In the genomic region with DNA sequence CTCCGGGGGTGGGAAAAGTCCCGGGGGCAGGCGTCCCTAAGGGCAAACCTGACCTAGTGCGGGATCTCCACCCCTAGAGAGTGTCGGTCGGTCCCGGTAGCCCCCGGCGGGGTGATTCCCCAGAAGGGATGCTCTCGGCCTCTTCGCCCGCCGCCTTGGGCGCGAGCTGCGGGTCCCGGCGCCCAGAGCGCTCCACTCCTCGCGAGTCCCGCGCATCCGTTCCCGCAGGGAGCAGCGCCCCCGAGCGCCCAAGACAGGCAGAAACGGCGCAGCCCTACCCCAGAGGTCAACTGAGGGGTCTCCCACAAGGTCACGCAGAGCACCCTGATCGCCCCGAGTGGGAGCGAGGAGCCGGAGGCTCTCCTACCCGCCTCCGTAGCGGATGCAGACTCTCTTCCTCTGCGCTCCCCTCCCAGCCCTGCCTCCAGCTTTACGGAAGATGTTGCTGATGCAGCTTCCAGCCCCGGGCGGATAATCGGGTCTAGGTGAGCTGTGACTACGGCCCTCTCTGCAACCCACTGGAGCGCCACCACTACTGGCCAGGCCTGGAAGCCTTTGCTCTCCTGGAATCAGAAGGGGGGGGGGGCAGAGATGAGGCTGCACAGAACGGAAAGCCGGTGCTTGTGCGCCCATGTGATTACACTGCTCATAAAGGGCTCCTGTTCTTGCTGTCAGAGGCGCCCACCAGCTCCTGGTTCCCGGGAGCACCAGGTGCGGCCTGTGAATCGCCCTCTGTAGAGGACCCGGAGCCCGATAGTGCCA, we compare ENCODE assay signal across 8 mouse cellular contexts. TPM values are rescaled to one million over a fixed set of nuclear protein-coding genes. Genes with fewer than 3 reads are reported as not detected.
DNase-seq lines count a peak whose midpoint lies in the region; ATAC-seq and TF ChIP-seq lines count a peak whose summit lies in the region.

No protein-coding gene starts in this region.

- H3K27me3 ChIP-seq in kidney, adult 2 months (replicated peaks; ENCODE audit: control insufficient read depth, insufficient read depth, low read length) = no peaks in the 10 kb centered on the region
- peaks cover 41% of the 10 kb centered on the region for H3K27me3 ChIP-seq in kidney, embryonic 14.5 days (ENCODE audit: control insufficient read depth, insufficient read depth, low read length)
- peaks cover 44% of the 10 kb centered on the region for H3K27me3 ChIP-seq in liver, postnatal 0 days (ENCODE audit: insufficient read depth, low read length)

- no peak for DNase-seq in kidney, adult 2 months
- DNase-seq in kidney, adult 11 months = no peak
- DNase-seq in brain, embryonic 14.5 days (ENCODE audit: low read depth) = peak; percentile 64
- peak; percentile 35 for DNase-seq in liver, postnatal 0 days
- DNase-seq in right cerebral cortex, postnatal 10 days (ENCODE audit: low spot score in 2 of 2) = peak; percentile 72 to 80
- DNase-seq in yolk sac, embryonic 10.5 days (ENCODE audit: low spot score) = no peak

- H3K9ac ChIP-seq in kidney, embryonic 14.5 days (ENCODE audit: low read depth, low read length) = peak overlapping the region; percentile 68
- H3K9ac ChIP-seq in liver, postnatal 0 days (replicated peaks) = peak overlapping the region; percentile 41

- no peak for TF ChIP-seq POLR2A in kidney, adult 2 months (IDR thresholded peaks at IDR 0.05; ENCODE audit: low read depth, low read length)
- TF ChIP-seq POLR2A in brain, embryonic 14.5 days (IDR thresholded peaks at IDR 0.05; ENCODE audit: borderline replicate concordance, extremely low read depth, insufficient read depth, insufficient read length, poor library complexity, severe bottlenecking) = no peak

- H3K4me1 ChIP-seq in kidney, adult 2 months (ENCODE audit: control insufficient read depth, insufficient read depth, low read length) = peaks cover 19% of the 10 kb centered on the region; the same call in 1 of the 2 replicates
- peaks cover 35% of the 10 kb centered on the region for H3K4me1 ChIP-seq in kidney, embryonic 14.5 days (ENCODE audit: control insufficient read depth, insufficient read depth, low read length)
- peaks cover 20% of the 10 kb centered on the region for H3K4me1 ChIP-seq in liver, postnatal 0 days (ENCODE audit: insufficient read depth)

- WGBS in kidney, adult 2 months = 2% methylated on average over 54 of the region's 54 CpGs
- 1% methylated on average over 51 of the region's 54 CpGs for WGBS in kidney, embryonic 14.5 days
- WGBS in liver, postnatal 0 days (ENCODE audit: insufficient replicate concordance) = 2% methylated on average over 42 of the region's 54 CpGs

- ATAC-seq in granulocyte monocyte progenitor cell, adult 5-6 weeks (replicated peaks; ENCODE audit: poor library complexity, severe bottlenecking) = 0 out of 2 replicates have a peak, but pooled peaks have one; percentile 2
- ATAC-seq in kidney, embryonic 14.5 days (ENCODE audit: low FRiP score, low TSS enrichment) = peak; percentile 32
- ATAC-seq in liver, postnatal 0 days = peak; percentile 14; the same call in 1 of the 2 replicates

- peak overlapping the region; percentile 96 for H3K4me3 ChIP-seq in kidney, adult 2 months (ENCODE audit: insufficient read depth, low read depth, low read length)
- peak overlapping the region; percentile 63 for H3K4me3 ChIP-seq in kidney, embryonic 14.5 days (ENCODE audit: low read length)
- H3K4me3 ChIP-seq in liver, postnatal 0 days (ENCODE audit: low read depth, low read length) = peak overlapping the region; percentile 55

- H3K4me2 ChIP-seq in kidney, embryonic 14.5 days (replicated peaks; ENCODE audit: low read depth, low read length) = peak overlapping the region; percentile 95
- peak overlapping the region; percentile 63 for H3K4me2 ChIP-seq in liver, postnatal 0 days (ENCODE audit: low read depth, low read length)

- TF ChIP-seq CTCF in kidney, adult 2 months (conservative IDR thresholded peaks at IDR 0.05; ENCODE audit: insufficient read depth, insufficient read length, low read depth, low read length) = no peak
- TF ChIP-seq CTCF in brain, embryonic 14.5 days (IDR thresholded peaks at IDR 0.05; ENCODE audit: borderline replicate concordance, extremely low read depth, insufficient read depth, insufficient read length) = peak; percentile 31; the same call in 1 of the 2 replicates
- peak; percentile 25; the same call in 1 of the 2 replicates for TF ChIP-seq CTCF in liver, postnatal 0 days (IDR thresholded peaks at IDR 0.05; ENCODE audit: low read depth)

- H3K36me3 ChIP-seq in kidney, adult 2 months (ENCODE audit: control insufficient read depth, insufficient read depth, low read length) = no peaks in the 10 kb centered on the region
- H3K36me3 ChIP-seq in kidney, embryonic 14.5 days (ENCODE audit: control insufficient read depth, insufficient read depth, low read length) = no peaks in the 10 kb centered on the region
- H3K36me3 ChIP-seq in liver, postnatal 0 days (replicated peaks; ENCODE audit: insufficient read depth, low read length) = no peaks in the 10 kb centered on the region

- no peak for TF ChIP-seq EP300 in liver, postnatal 0 days (IDR thresholded peaks at IDR 0.05; ENCODE audit: low read depth)

- no peaks in the 10 kb centered on the region for H3K9me3 ChIP-seq in kidney, embryonic 14.5 days (ENCODE audit: control insufficient read depth, low read length)
- no peaks in the 10 kb centered on the region for H3K9me3 ChIP-seq in liver, postnatal 0 days (ENCODE audit: low read length)

- peak overlapping the region; percentile 96 for H3K27ac ChIP-seq in kidney, adult 2 months (ENCODE audit: insufficient read depth, low read depth, low read length)
- H3K27ac ChIP-seq in kidney, embryonic 14.5 days (ENCODE audit: low read depth, low read length) = 0 out of 2 replicates have a peak overlapping the region, but pooled peaks have one; percentile 7
- H3K27ac ChIP-seq in liver, postnatal 0 days (ENCODE audit: low read depth) = peak overlapping the region; percentile 65

RNA-seq across cellular contexts. Expression of a gene that starts 2.7 kb away (rescaled TPM):
- 20.1 and 22.2 TPM in 2 replicates for polyA plus RNA-seq in kidney, adult 2 months (2012; rRNA removed)
- polyA plus RNA-seq in brain, embryonic 14.5 days (2012; rRNA removed) = 3.2 and 6.4 TPM in 2 replicates
- total RNA-seq in granulocyte monocyte progenitor cell, adult 5-6 weeks (2014; fragmentation: Nextera tagmentation) = 0.21 TPM in 1 of 2 replicates, not detected in the other
- total RNA-seq in granulocyte monocyte progenitor cell, adult 5-6 weeks (2017) = 0.31 TPM in 1 of 2 replicates, not detected in the other
- polyA plus RNA-seq in kidney, embryonic 14.5 days (2014; fragmentation: Nextera tagmentation; extraction: Ambion mirVana) = 16.6 and 17.3 TPM in 2 replicates
- 2.5 and 2.9 TPM in 2 replicates for polyA plus RNA-seq in liver, postnatal 0 days (2015; fragmentation: Nextera tagmentation; extraction: Ambion mirVana)

RNA-seq across cellular contexts. Expression of a gene that starts 43.2 kb away (rescaled TPM):
- 6.2 and 6.4 TPM in 2 replicates for polyA plus RNA-seq in kidney, adult 2 months (2012; rRNA removed)
- polyA plus RNA-seq in brain, embryonic 14.5 days (2012; rRNA removed) = 11.9 and 14.0 TPM in 2 replicates
- total RNA-seq in granulocyte monocyte progenitor cell, adult 5-6 weeks (2014; fragmentation: Nextera tagmentation) = 15.6 and 18.5 TPM in 2 replicates
- total RNA-seq in granulocyte monocyte progenitor cell, adult 5-6 weeks (2017) = 15.8 and 21.6 TPM in 2 replicates
- polyA plus RNA-seq in kidney, embryonic 14.5 days (2014; fragmentation: Nextera tagmentation; extraction: Ambion mirVana) = 13.2 and 15.6 TPM in 2 replicates
- polyA plus RNA-seq in liver, postnatal 0 days (2015; fragmentation: Nextera tagmentation; extraction: Ambion mirVana) = 2.8 and 3.1 TPM in 2 replicates

RNA-seq across cellular contexts. Expression of a gene that starts 57.3 kb away (rescaled TPM):
- polyA plus RNA-seq in kidney, adult 2 months (2012; rRNA removed) = not detected in 2 replicates
- polyA plus RNA-seq in brain, embryonic 14.5 days (2012; rRNA removed) = 78.4 and 93.9 TPM in 2 replicates
- total RNA-seq in granulocyte monocyte progenitor cell, adult 5-6 weeks (2014; fragmentation: Nextera tagmentation) = not detected in 2 replicates
- not detected in 2 replicates for total RNA-seq in granulocyte monocyte progenitor cell, adult 5-6 weeks (2017)
- 0.09 and 0.16 TPM in 2 replicates for polyA plus RNA-seq in kidney, embryonic 14.5 days (2014; fragmentation: Nextera tagmentation; extraction: Ambion mirVana)
- polyA plus RNA-seq in liver, postnatal 0 days (2015; fragmentation: Nextera tagmentation; extraction: Ambion mirVana) = not detected in 2 replicates

Comparison
In these comparisons a context has a peak if more than half of its experiments do, and no peak if none do; other contexts are left out.
1. DNase-seq: peak in brain, embryonic 14.5 days (single experiment), liver, postnatal 0 days (single experiment) and right cerebral cortex, postnatal 10 days (2 of 2); none in kidney, adult 2 months (single experiment), kidney, adult 11 months (single experiment) and yolk sac, embryonic 10.5 days (single experiment).
2. H3K27ac ChIP-seq: peak in every context shown above with its lines; median percentile 96 in kidney, adult 2 months; 65 in liver, postnatal 0 days; 7 in kidney, embryonic 14.5 days.
3. RNA of a gene that starts 57.3 kb away (polyA plus RNA-seq): 78.4 to 93.9 TPM in brain, embryonic 14.5 days; 0.09 to 0.16 TPM in kidney, embryonic 14.5 days, not detected in liver, postnatal 0 days and not detected in kidney, adult 2 months; every median in the first group is over 10 times any median in the second.
4. Peak in every context shown above with its lines, with median percentiles within 50 percentile points of each other: H3K4me3 ChIP-seq and ATAC-seq.